Mouse (Mus musculus) intestine, postnatal 0 days (tissue): Measurements from ENCODE around the gene Hoxc9. TPM values are rescaled to one million over a fixed set of nuclear protein-coding genes. Genes with fewer than 3 reads are reported as not detected.

ENCODE experiments used
- ATAC-seq: fragments of 200-750 bp; cut with Nextera tagmentation; 2 replicates; pipeline ENCODE4 v1.8.0; 2017; ENCODE audit warnings: mild to moderate bottlenecking, moderate TSS enrichment, moderate library complexity
- H3K27ac ChIP-seq: fragments of 300-500 bp; sonication (generic); 2 replicates; pipeline ENCODE4 v1.5.1; 2014; ENCODE audit warnings: mild to moderate bottlenecking, low read depth, low read length, moderate library complexity
- H3K27me3 ChIP-seq: fragments of 300-500 bp; sonication (generic); replicated peaks from 2 replicates; pipeline ENCODE4 v1.6.1; 2014; ENCODE audit warnings: low read length, mixed read lengths; ENCODE audit not compliant: control insufficient read depth, insufficient read depth
- H3K36me3 ChIP-seq: fragments of 300-500 bp; sonication (generic); 2 replicates; pipeline ENCODE4 v1.6.1; 2014; ENCODE audit warnings: mild to moderate bottlenecking, moderate library complexity; ENCODE audit not compliant: control insufficient read depth, insufficient read depth
- H3K4me1 ChIP-seq: fragments of 300-500 bp; sonication (generic); replicated peaks from 2 replicates; pipeline ENCODE4 v1.6.1; 2014; ENCODE audit warnings: antibody characterized with exemption, low read length, mixed read lengths; ENCODE audit not compliant: control insufficient read depth, insufficient read depth
- H3K4me2 ChIP-seq: fragments of 300-500 bp; sonication (generic); replicated peaks from 2 replicates; pipeline ENCODE4 v1.6.1; 2014; ENCODE audit warnings: low read depth, mild to moderate bottlenecking, moderate library complexity
- H3K4me3 ChIP-seq: fragments of 300-500 bp; sonication (generic); 2 replicates; pipeline ENCODE4 v1.5.1; 2014; ENCODE audit warnings: low read depth, low read length
- H3K9ac ChIP-seq: fragments of 300-500 bp; sonication (generic); 2 replicates; pipeline ENCODE4 v1.6.1; 2014; ENCODE audit warnings: mild to moderate bottlenecking, low read depth, low read length
- H3K9me3 ChIP-seq: fragments of 300-500 bp; sonication (generic); 2 replicates; pipeline ENCODE4 v1.6.1; 2016; ENCODE audit warnings: mixed run types; ENCODE audit not compliant: control insufficient read depth
- CTCF ChIP-seq: sonication (generic); IDR thresholded peaks from 2 replicates; pipeline ENCODE4 v1.5.1; 2016; ENCODE audit warnings: low read depth, mild to moderate bottlenecking, control low read depth, antibody characterized with exemption, moderate library complexity
- WGBS: fragments of 180-500 bp; shearing (Covaris S2); extraction: QIAGEN DNeasy Blood & Tissue Kit; methylation state at CpG from one replicate; pipeline ENCODE4 v1.1.7; 2014; 5-methylcytosine and 5-hydroxymethylcytosine counted together
- polyA plus RNA-seq: library from polyadenylated mRNA; unstranded; fragments of >200 nt; fragmentation: Nextera tagmentation; extraction: Ambion mirVana; gene quantifications from 2 replicates; pipeline ENCODE4 v1.2.1, GENCODE M21; 2015

Hoxc9 gene
- polyA plus RNA-seq, 1 experiment from 2014 or later = 0.43 TPM

GRCm38 (mm10) chr15:102963259-102963658 lies 13.0 kb upstream of the Hoxc9 start:
- peak overlapping the region; percentile 41; the same call in 1 of the 2 replicates for H3K4me2 ChIP-seq
- peaks cover 95% of the 10 kb centered on the region for H3K27me3 ChIP-seq
- H3K36me3 ChIP-seq = no peaks in the 10 kb centered on the region
- no peak overlapping the region for H3K27ac ChIP-seq
- H3K4me3 ChIP-seq = no peak overlapping the region
- no peaks in the 10 kb centered on the region for H3K4me1 ChIP-seq
- ATAC-seq = no peak
- no peak for TF ChIP-seq CTCF
- H3K9ac ChIP-seq = no peak overlapping the region
- WGBS = 5% methylated on average over 8 of the region's 8 CpGs
- no peaks in the 10 kb centered on the region for H3K9me3 ChIP-seq

DNA sequence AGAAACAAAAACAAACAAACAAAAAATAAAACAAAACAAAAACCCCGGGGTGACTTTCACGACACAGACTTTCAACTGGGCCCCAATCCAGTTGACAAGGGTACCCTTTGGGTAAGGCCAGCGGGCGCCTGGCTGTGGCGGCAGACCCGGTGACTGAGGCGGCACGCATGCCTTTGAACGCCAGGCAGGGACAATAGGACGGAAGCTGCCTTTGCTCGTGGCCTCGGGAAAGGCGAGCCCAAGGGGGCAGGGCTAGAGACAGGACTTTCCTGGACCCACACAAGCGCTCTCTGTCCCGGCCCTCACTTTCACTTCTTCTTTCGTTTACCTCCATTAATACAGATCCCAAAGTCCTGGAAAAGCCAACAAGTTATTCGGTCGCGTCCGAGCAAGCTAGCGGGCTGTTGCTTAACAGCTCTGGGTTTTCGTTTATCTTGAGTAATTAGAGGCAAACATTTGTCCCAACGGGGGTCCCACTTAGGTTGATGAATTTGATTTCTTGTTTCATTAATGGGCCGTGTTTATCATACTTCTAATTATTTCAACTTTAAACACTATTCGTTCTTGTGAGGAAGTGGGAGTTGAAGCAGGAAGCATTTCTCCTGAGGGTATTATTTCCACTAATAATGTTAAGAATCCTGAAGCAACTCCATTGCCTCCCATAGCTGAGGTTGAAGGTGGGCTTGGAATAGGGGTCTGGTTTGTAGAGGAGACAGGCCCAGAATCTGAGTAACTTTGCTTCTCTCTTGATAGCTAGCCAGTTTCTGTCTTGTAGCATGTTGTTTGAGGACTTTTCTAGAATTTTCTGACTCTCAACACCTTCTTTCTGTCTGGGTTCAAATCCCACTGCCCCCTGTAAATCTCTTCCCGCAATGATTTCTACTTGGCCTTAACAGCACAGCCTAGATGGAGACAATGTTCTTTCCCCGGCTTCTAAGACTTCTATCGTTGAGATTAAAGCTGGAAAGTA lies 12.3 kb upstream of the Hoxc9 start:
- peak overlapping the region; percentile 41 for H3K4me2 ChIP-seq
- H3K27me3 ChIP-seq = peaks cover 95% of the 10 kb centered on the region
- H3K9me3 ChIP-seq = no peaks in the 10 kb centered on the region
- TF ChIP-seq CTCF = no peak
- WGBS = 2% methylated on average over 28 of the region's 28 CpGs
- H3K36me3 ChIP-seq = no peaks in the 10 kb centered on the region
- H3K4me1 ChIP-seq = no peaks in the 10 kb centered on the region
- H3K9ac ChIP-seq = no peak overlapping the region
- ATAC-seq = no peak
- H3K27ac ChIP-seq = no peak overlapping the region
- peak overlapping the region; percentile 11; the same call in 1 of the 2 replicates for H3K4me3 ChIP-seq

- Histone ChIP-seq H3K9ac (no peak overlapping the region), H3K27me3 (peaks cover 96% of the 10 kb centered on the region), H3K36me3 (no peaks in the 10 kb centered on the region), H3K9me3 (no peaks in the 10 kb centered on the region), H3K27ac (no peak overlapping the region), H3K4me1 (no peaks in the 10 kb centered on the region), H3K4me3 (no peak overlapping the region), H3K4me2 (no peak overlapping the region)
- no peak for TF ChIP-seq CTCF
- 5% methylated on average over 26 of the region's 26 CpGs for WGBS
- ATAC-seq = no peak
Observed at GRCm38 (mm10) chr15:102965003-102965891, 11.0 kb upstream of the Hoxc9 start.

- H3K9me3 ChIP-seq = no peaks in the 10 kb centered on the region
- no peak overlapping the region for H3K9ac ChIP-seq
- 4% methylated on average over 30 of the region's 30 CpGs for WGBS
- peaks cover 96% of the 10 kb centered on the region for H3K27me3 ChIP-seq
- H3K36me3 ChIP-seq = no peaks in the 10 kb centered on the region
- H3K4me1 ChIP-seq = no peaks in the 10 kb centered on the region
- 0 out of 2 replicates have a peak overlapping the region, but pooled peaks have one; percentile 0 for H3K4me3 ChIP-seq
- peak; percentile 35; the same call in 1 of the 2 replicates for ATAC-seq
- no peak overlapping the region for H3K27ac ChIP-seq
- H3K4me2 ChIP-seq = peak overlapping the region; percentile 25; the same call in 1 of the 2 replicates
- peak; percentile 89 for TF ChIP-seq CTCF
Observed at GRCm38 (mm10) chr15:102965892-102966775, 10.1 kb upstream of the Hoxc9 start.

- no peaks in the 10 kb centered on the region for H3K36me3 ChIP-seq
- peak within 1 kb of the TSS; percentile 0; the same call in 1 of the 2 replicates for H3K4me3 ChIP-seq
- no peak for TF ChIP-seq CTCF
- no peak within 1 kb of the TSS for H3K9ac ChIP-seq
- H3K9me3 ChIP-seq = no peaks in the 10 kb centered on the region
- H3K4me1 ChIP-seq = no peaks in the 10 kb centered on the region
- WGBS = 4% methylated on average over 27 of the region's 27 CpGs
- no peak within 1 kb of the TSS for H3K27ac ChIP-seq
- peaks cover 96% of the 10 kb centered on the region for H3K27me3 ChIP-seq
- peak; percentile 21; the same call in 1 of the 2 replicates for ATAC-seq
- peak within 1 kb of the TSS; percentile 25; the same call in 1 of the 2 replicates for H3K4me2 ChIP-seq
Observed at GRCm38 (mm10) chr15:102966776-102967311, 9.4 kb upstream of the Hoxc9 start, which contains the start of gene Hoxc10. Hoxc10 (plus strand) TSS chr15:102966796.
